Mouse (Mus musculus): Measurements from ENCODE around the gene Psma3. TPM values are rescaled to one million over a fixed set of nuclear protein-coding genes. Genes with fewer than 3 reads are reported as not detected.

The Psma3 gene
- polyA plus RNA-seq, 1 experiment from 2014 or later, result 532 TPM

DNA sequence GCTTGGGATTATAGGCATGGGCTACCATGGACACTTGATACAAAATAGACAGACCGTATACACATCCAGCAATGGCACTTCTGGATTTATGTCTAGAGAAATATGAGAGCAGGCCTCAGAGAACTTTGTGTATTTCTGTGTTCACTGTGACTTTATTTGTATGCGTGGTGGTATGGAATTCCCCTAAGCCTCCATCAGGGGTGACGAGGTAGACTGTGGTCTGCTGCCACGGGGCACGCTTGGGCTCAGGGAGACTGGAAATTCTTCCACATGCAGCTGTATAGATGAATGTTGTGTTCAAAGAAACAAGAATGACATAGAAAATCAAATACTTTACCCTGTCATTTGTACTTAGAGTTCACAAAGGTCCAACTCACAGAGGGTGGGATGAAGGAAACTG lies 56.3 kb downstream of the Psma3 start:
- no peaks in the 10 kb centered on the region for H3K4me1 ChIP-seq
- H3K27ac ChIP-seq, result no peak overlapping the region
- WGBS, result 96% methylated on average over 5 of the region's 5 CpGs
- H3K36me3 ChIP-seq, result peaks cover 46% of the 10 kb centered on the region
- ATAC-seq (ENCODE audit: low FRiP score), result no peak
- H3K9me3 ChIP-seq (replicated peaks), result no peaks in the 10 kb centered on the region
- no peaks in the 10 kb centered on the region for H3K27me3 ChIP-seq
- H3K9ac ChIP-seq, result no peak overlapping the region
- no peak overlapping the region for H3K4me3 ChIP-seq
- no peak overlapping the region for H3K4me2 ChIP-seq (replicated peaks)

DNA sequence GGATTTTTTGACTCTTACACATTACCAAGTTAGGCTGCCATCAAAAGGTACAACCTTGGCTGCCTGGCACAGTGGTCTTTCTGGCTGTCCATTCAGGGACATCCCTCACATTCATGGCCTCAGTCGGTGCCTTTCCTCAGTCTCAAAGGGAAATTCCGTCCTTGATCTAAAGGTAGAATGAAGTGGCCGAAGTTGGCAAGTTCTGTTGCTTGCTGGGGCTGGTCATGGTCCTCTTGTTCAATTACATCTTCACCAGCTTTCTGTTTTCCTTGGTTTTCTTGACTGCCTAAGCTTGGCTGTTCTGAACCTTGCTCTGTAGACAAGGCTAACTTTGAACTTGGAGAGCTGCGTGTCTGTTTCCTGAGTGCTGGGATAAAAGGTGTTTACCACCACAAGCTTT lies 61.4 kb downstream of the Psma3 start:
- ATAC-seq (ENCODE audit: low FRiP score), result no peak
- Histone ChIP-seq H3K4me3 (no peak overlapping the region), H3K27ac (no peak overlapping the region), H3K9ac (no peak overlapping the region), H3K36me3 (peaks cover 38% of the 10 kb centered on the region), H3K27me3 (no peaks in the 10 kb centered on the region), H3K4me1 (no peaks in the 10 kb centered on the region), H3K9me3 (replicated peaks) (no peaks in the 10 kb centered on the region), H3K4me2 (replicated peaks) (no peak overlapping the region)
- 96% methylated on average over 4 of the region's 4 CpGs for WGBS

DNA sequence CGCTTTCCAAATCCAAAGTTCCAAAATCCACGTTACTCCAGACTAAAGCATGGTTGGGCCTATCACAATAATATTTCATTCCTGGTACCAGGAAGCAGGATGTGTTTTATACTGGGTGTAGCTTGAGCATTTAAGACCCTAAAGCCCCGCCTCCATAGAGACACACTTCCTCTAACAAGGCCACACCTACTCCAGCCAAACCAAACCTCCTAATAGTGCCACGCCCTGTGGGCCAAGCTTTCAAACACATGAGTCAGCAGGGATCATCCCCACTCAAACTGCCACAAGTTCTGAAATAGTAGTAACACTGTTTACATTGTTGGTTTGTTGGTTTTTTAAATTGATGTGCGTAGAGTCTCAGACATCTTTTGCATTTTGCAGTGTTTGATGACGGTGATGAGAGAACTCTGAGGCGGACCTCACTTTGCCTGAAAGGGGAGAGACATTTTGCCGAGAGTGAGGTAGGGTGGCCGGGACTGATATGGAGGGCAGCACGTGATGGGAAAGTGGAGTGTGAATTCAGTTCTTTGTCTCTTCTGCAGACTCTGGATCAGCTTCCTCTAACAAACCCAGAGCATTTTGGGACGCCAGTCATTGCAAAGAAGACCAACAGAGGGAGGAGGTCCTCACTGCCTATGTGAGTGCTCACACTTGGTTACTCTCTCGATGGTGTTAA lies 62.4 kb downstream of the Psma3 start:
- Histone ChIP-seq H3K9me3 (replicated peaks) (no peaks in the 10 kb centered on the region), H3K4me1 (no peaks in the 10 kb centered on the region), H3K36me3 (peaks cover 45% of the 10 kb centered on the region), H3K27ac (no peak overlapping the region), H3K4me2 (replicated peaks) (no peak overlapping the region), H3K4me3 (no peak overlapping the region), H3K9ac (no peak overlapping the region), H3K27me3 (no peaks in the 10 kb centered on the region)
- 95% methylated on average over 12 of the region's 12 CpGs for WGBS
- ATAC-seq (ENCODE audit: low FRiP score), result no peak

DNA sequence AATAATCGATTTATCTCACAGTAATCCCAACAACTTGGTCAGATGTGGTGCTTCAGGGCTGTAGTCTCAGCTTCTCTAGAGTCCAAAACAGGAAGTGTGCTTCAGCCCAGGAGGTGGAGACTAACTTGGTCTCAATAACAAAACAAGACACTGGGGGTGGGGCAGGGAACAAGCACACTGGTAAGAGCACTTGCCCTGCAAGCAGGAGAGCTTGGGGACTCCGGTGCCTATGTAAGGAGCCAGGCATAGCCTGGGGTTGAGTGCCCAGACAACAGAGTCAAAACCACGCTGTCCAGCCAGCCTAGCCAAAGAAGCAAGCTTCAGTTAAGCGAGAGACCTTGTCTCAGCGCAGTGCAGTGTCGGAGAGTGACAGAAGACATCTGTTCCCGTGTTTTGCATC lies 66.0 kb downstream of the Psma3 start:
- Histone ChIP-seq H3K27ac (no peak overlapping the region), H3K4me3 (no peak overlapping the region), H3K4me2 (replicated peaks) (no peak overlapping the region), H3K4me1 (no peaks in the 10 kb centered on the region), H3K9ac (no peak overlapping the region), H3K9me3 (replicated peaks) (no peaks in the 10 kb centered on the region), H3K27me3 (no peaks in the 10 kb centered on the region), H3K36me3 (peaks cover 58% of the 10 kb centered on the region)
- 92% methylated on average over 7 of the region's 7 CpGs for whole genome bisulfite sequencing
- ATAC-seq (ENCODE audit: low FRiP score), result no peak

DNA sequence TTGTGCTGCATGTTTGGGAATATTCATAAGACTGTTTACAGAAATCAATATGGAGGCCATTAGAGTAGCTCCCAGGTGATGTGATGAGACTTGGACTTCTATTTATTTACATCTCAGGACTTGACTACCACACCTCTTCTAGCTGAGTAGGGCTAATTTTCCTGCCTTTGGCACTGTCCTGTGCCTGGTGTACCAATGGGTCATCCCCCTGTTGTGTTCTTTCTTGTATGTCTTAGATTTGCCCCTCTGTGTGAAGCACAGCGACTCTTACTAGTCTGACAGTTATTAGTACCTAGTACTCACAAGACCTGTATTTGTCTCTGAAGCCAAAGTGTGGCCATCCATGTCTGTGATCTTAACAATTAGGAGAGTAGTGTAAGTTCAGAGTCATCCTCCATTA lies 68.0 kb downstream of the Psma3 start:
- no peak overlapping the region for H3K27ac ChIP-seq
- ATAC-seq (ENCODE audit: low FRiP score), result no peak
- H3K9me3 ChIP-seq (replicated peaks), result no peaks in the 10 kb centered on the region
- H3K4me1 ChIP-seq, result 0 out of 2 replicates have a peak, but pooled peaks cover 2% of the 10 kb centered on the region
- no peak overlapping the region for H3K9ac ChIP-seq
- H3K4me2 ChIP-seq (replicated peaks), result no peak overlapping the region
- WGBS, result 100% methylated on average over 1 of the region's 1 CpGs
- H3K36me3 ChIP-seq, result peaks cover 57% of the 10 kb centered on the region
- H3K4me3 ChIP-seq, result no peak overlapping the region
- H3K27me3 ChIP-seq, result no peaks in the 10 kb centered on the region

DNA sequence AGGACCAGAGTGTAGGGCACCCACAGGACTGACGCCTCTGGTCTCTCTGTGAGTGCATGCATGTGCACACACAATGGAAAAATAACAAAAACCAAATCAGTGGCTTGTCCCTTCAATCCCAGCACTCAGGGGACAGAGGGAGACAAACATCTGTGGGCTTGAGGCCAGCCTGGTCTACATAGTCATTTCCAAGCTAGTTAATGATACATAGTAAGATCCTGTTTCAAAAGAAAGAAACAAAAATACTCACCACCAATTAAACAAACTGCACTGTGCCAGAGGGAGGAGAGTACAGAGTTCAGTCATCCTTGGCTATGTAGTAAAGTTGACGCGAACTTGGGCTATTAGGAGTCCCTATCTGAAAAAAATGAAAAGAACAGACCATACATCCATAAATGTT lies 69.2 kb downstream of the Psma3 start:
- H3K4me2 ChIP-seq (replicated peaks), result no peak overlapping the region
- no peaks in the 10 kb centered on the region for H3K27me3 ChIP-seq
- peaks cover 49% of the 10 kb centered on the region for H3K36me3 ChIP-seq
- no peak overlapping the region for H3K9ac ChIP-seq
- ATAC-seq (ENCODE audit: low FRiP score), result no peak
- H3K9me3 ChIP-seq (replicated peaks), result no peaks in the 10 kb centered on the region
- 97% methylated on average over 3 of the region's 3 CpGs for WGBS
- H3K4me1 ChIP-seq, result 0 out of 2 replicates have a peak, but pooled peaks cover 6% of the 10 kb centered on the region
- no peak overlapping the region for H3K4me3 ChIP-seq
- H3K27ac ChIP-seq, result no peak overlapping the region

DNA sequence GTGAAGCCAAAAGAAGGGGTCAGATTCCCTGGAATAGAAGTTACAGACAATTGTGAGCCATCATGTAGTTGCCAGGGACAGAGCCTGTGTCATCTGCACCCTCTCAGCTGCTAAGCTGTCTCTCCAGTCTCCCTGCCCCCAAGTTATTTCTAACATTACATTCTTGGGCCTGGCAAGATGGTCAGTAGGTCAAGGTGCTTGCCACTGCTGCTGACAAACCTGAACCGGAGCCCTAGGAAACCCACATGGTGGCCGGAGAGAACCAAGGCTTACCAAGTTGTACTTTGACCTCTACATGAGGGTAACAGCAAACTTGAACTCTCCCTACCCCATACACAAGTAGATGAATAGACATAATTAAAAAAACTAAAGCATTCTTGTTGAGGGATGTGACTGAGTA lies 70.1 kb downstream of the Psma3 start:
- no peak overlapping the region for H3K4me3 ChIP-seq
- no peaks in the 10 kb centered on the region for H3K27me3 ChIP-seq
- no peak overlapping the region for H3K27ac ChIP-seq
- no peak for ATAC-seq (ENCODE audit: low FRiP score)
- 97% methylated on average over 2 of the region's 2 CpGs for whole genome bisulfite sequencing
- H3K36me3 ChIP-seq, result peaks cover 45% of the 10 kb centered on the region
- H3K4me2 ChIP-seq (replicated peaks), result no peak overlapping the region
- no peak overlapping the region for H3K9ac ChIP-seq
- H3K4me1 ChIP-seq, result peaks cover 12% of the 10 kb centered on the region; the same call in 1 of the 2 replicates
- H3K9me3 ChIP-seq (replicated peaks), result no peaks in the 10 kb centered on the region

Other genes starting within 250 kb of the Psma3 start
- gene Frmd6, start 149.1 kb upstream of the Psma3 start, polyA plus RNA-seq (2016; fragmentation: Nextera tagmentation; extraction: Ambion mirVana), result 28.2 and 33.3 TPM in 2 replicates
- gene Actr10, start 36.8 kb upstream of the Psma3 start, polyA plus RNA-seq (2016; fragmentation: Nextera tagmentation; extraction: Ambion mirVana), result 228 and 246 TPM in 2 replicates
- gene Arid4a, start 41.4 kb downstream of the Psma3 start, polyA plus RNA-seq (2016; fragmentation: Nextera tagmentation; extraction: Ambion mirVana), result 35.1 and 36.4 TPM in 2 replicates
- gene Tomm20l, start 136.8 kb downstream of the Psma3 start, polyA plus RNA-seq (2016; fragmentation: Nextera tagmentation; extraction: Ambion mirVana), result not detected in 2 replicates
- gene Timm9, start 162.1 kb downstream of the Psma3 start, polyA plus RNA-seq (2016; fragmentation: Nextera tagmentation; extraction: Ambion mirVana), result 64.6 and 72.8 TPM in 2 replicates
- 17.9 and 18.6 TPM in 2 replicates for gene 2700049A03Rik, start 162.2 kb downstream of the Psma3 start, polyA plus RNA-seq (2016; fragmentation: Nextera tagmentation; extraction: Ambion mirVana)